Mouse (Mus musculus): Measurements from ENCODE around the gene Tmem233.

Tmem233 gene

GRCm38 (mm10) chr5:115997376-115997775, 85.7 kb downstream of the Tmem233 start:
- DNase-seq = no peak

- DNase-seq = no peak
Measured at GRCm38 (mm10) chr5:115994101-115994500, 88.9 kb downstream of the Tmem233 start.

GRCm38 (mm10) chr5:115991717-115992116, 91.3 kb downstream of the Tmem233 start:
- DNase-seq = no peak
